Mouse (Mus musculus) embryo, embryonic 9.5 days (tissue): ENCODE results near the gene Gm21170.
"Not testable (repeated sequence)": the region's sequence is repeated elsewhere in the genome, so short reads cannot be mapped to it uniquely, and the experiment has no call there.

Experiments
- DNase-seq: peaks from one replicate; pipeline ENCODE4 v3.0.0-alpha.2; 2017; ENCODE audit errors: extremely low spot score

Gm21170 gene

GRCm38 (mm10) chrY:47690998-47691397, at the start of gene Gm21170:
TSS of gene Gm21170 (minus strand) at chrY:47691098.
- not testable (repeated sequence) for DNase-seq
